Mouse (Mus musculus): ENCODE data around the gene Plekhm1. TPM values are rescaled to one million over a fixed set of nuclear protein-coding genes. Genes with fewer than 3 reads are reported as not detected.

Plekhm1 gene
- 3.0 and 3.8 TPM in 2 replicates for polyA plus RNA-seq (2012; rRNA removed)

DNA sequence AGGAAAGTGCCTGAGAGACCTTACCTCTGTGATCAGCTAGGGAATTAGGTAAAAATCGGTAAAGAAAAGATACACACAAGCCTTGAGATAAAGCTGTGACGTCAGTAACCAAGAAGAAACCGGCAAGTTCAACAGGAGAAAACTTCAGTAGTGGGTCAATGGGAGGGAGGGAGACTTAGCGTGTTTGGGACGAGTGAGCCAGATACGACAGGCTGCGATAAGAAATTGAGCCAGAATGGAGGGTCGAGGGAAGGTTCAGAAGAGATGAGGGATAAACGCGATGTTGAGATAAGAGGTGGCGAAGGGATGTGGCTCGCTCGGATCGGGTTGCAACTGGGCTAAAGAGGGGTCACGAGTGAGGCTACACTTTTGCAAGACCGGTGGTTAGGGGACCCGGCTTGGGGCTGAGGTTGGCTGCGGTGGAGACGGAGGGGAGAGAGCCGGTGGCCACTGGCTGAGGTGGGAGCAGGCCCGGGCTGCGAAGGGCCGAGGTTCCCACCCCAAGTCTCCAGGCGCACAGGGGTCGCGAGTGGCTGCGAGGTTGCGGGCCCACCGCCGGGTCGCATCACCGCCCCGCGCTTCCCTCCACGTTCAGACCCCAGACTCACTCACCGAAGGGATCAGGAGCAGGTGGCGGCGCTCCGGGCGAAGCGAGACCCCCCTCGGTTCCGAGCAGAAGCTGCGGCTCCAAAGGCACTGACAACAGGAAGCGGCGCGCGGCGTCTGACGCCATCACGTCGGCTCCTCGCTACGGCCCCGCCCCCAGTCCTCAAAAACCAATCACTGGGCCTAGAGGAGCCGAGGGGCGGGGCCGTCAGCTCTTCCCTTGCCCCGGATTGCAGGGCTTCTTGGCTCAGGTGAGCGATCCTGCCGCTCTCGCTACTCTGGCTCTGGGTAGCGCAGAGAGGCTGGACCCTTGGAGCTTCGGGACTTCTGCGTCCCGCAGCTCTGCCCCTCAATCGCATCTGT, at the start of gene Plekhm1:
Gene Plekhm1, minus strand, starts transcription at position 707 of the 969 bp plus-strand sequence.

DNA sequence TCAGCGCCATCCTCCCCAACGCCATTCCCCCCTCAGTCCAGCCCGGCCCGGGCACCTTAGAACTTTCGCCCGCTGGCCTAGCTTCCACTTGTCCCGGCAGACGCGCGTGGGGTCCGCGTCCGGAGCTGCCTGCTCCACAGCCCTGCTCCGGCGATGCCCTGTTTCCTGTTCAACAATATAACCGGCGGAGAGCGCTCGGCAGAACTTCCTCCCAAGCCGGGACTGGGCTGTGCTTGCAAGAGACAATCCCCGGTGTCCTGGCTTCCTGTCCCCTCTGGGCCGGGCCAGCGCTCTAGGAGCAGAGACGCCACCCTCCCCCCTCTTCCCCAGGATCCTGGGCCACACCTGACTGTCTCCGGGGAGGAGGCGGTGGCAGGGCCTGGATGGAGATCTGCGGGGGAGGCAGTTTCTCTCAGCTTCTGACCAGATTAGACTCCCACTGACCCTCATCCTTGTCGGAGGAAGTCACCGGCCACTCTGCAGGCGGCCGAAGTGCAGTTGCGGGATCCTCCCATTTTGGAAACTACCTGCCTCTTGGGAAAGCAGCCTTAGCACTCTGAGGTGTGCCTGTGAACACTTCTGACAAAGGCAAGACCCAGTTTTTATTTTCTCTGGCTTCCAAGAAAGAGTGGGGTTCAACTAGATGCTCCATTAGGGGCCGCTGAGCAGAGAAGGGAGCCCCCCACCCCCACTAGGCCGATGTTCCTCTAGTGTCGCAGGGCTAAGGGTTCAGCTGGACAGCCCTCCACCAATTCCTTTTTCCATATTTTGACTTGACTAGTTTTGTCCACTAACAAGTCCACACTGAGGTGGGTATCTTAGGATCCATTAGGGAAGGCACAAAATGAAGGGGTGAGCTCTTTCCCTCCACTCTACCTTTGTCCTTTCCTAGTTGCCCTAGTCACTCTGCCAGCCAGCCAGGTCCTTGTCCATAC, 49.0 kb downstream of the Plekhm1 start, which contains the start of gene Arhgap27:
Gene Arhgap27, minus strand, starts transcription at position 479 of the 935 bp plus-strand sequence.

Other genes with a start within 250 kb of the Plekhm1 start
- gene Fmnl1, start 241.6 kb downstream of the Plekhm1 start, polyA plus RNA-seq (2012; rRNA removed) = 2.7 and 3.7 TPM in 2 replicates
- gene 1700023F06Rik, start 204.1 kb downstream of the Plekhm1 start, polyA plus RNA-seq (2012; rRNA removed) = 0.02 TPM in 1 of 2 replicates, not detected in the other
- not detected in 2 replicates for gene Spata32, start 194.3 kb downstream of the Plekhm1 start, polyA plus RNA-seq (2012; rRNA removed)
- 0.51 and 0.67 TPM in 2 replicates for gene Map3k14, start 145.2 kb downstream of the Plekhm1 start, polyA plus RNA-seq (2012; rRNA removed)
- gene Arhgap27, start 49.0 kb downstream of the Plekhm1 start, polyA plus RNA-seq (2012; rRNA removed) = 1.9 and 2.6 TPM in 2 replicates
- not detected in 2 replicates for gene Lrrc37a, start 91.9 kb upstream of the Plekhm1 start, polyA plus RNA-seq (2012; rRNA removed)
- gene Gm884, start 208.5 kb upstream of the Plekhm1 start, polyA plus RNA-seq (2012; rRNA removed) = not detected in 2 replicates
- not detected in 2 replicates for gene Lyzl6, start 226.2 kb upstream of the Plekhm1 start, polyA plus RNA-seq (2012; rRNA removed)
- gene Rprml, start 236.9 kb upstream of the Plekhm1 start, polyA plus RNA-seq (2012; rRNA removed) = 0.03 TPM in 1 of 2 replicates, not detected in the other

All from liver, embryonic 14 days (tissue).